Comparison of ENCODE assay signal across 26 mouse cellular contexts in the genomic region with DNA sequence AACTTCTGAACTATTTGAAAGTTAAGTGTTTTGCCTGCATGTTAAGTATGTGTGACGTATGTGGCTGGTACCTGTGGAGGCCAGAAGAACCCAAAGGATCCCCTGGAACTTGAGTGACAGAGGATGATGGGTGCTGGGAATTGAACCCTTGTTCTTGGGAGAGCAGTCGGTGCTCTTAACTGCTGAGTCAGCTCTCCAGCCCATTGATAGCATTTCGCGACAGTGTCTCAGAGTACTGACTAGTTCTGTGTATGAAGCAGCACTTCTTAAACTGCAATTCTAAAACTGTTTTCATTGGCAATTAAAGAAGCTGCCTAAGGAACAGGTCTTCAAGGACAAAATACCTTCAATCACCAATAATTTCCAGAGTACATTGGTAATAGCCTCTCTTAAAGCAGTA.
"Had no signal": no experiment of that assay in that cellular context is flagged by ENCODE, and none has a peak within 500 bp of the region (broad histone marks: within the 10 kb centered on the region; RNA-seq: fewer than 3 reads in every experiment).

No protein-coding gene starts in this region.

- ATAC-seq: hindbrain, postnatal 0 days; intestine, embryonic 16.5 days; liver, embryonic 12.5 days had no signal

- H3K4me2 ChIP-seq: heart, embryonic 12.5 days; hindbrain, embryonic 13.5 days; hindbrain, embryonic 15.5 days; limb, embryonic 13.5 days; limb, embryonic 15.5 days had no signal

- H3K9me3 ChIP-seq: heart, embryonic 10.5 days; heart, embryonic 12.5 days; hindbrain, embryonic 10.5 days; hindbrain, embryonic 13.5 days; hindbrain, embryonic 15.5 days; kidney, embryonic 15.5 days; limb, embryonic 13.5 days; limb, embryonic 15.5 days; liver, embryonic 12.5 days had no signal

- H3K27me3 ChIP-seq: heart, embryonic 12.5 days; hindbrain, embryonic 13.5 days; hindbrain, embryonic 15.5 days; kidney, embryonic 15.5 days; limb, embryonic 13.5 days; limb, embryonic 15.5 days; liver, embryonic 12.5 days had no signal

- H3K4me3 ChIP-seq: heart, embryonic 10.5 days; heart, embryonic 12.5 days; hindbrain, embryonic 13.5 days; hindbrain, embryonic 15.5 days; limb, embryonic 13.5 days; limb, embryonic 15.5 days had no signal

- DNase-seq: gastrocnemius, adult 2 months; gastrocnemius, postnatal 10 days; gastrocnemius, postnatal 25 days; heart, adult 18-20 months; heart, postnatal 10 days; heart, postnatal 4 days; kidney, adult 11 months; kidney, adult 2 months; kidney, adult 9 months; kidney, postnatal 14 days; kidney, postnatal 36 days; layer of hippocampus, adult 9-11 months; layer of hippocampus, postnatal 36 days; left cerebral cortex, postnatal 4 days had no signal

- H3K27ac ChIP-seq: heart, embryonic 10.5 days; hindbrain, embryonic 10.5 days; hindbrain, embryonic 13.5 days; hindbrain, embryonic 15.5 days; hindbrain, postnatal 0 days; kidney, embryonic 15.5 days; kidney, postnatal 0 days; limb, embryonic 13.5 days; limb, embryonic 15.5 days; liver, embryonic 12.5 days had no signal

- H3K9ac ChIP-seq: heart, embryonic 12.5 days; hindbrain, embryonic 13.5 days; hindbrain, embryonic 15.5 days; kidney, embryonic 15.5 days; limb, embryonic 13.5 days; limb, embryonic 15.5 days had no signal
